20 mouse cellular contexts compared by ENCODE assay signal in genomic region chr6:82875509-82875935, GRCm38 (mm10).
DNase-seq lines count a peak whose midpoint lies in the region; ATAC-seq and TF ChIP-seq lines count a peak whose summit lies in the region.
"Had no signal": no experiment of that assay in that cellular context is flagged by ENCODE, and none has a peak within 500 bp of the region (broad histone marks: within the 10 kb centered on the region; RNA-seq: fewer than 3 reads in every experiment).

No protein-coding gene starts in this region.

- TF ChIP-seq CTCF in gastrocnemius, adult 2 months (IDR thresholded peaks at IDR 0.05): no peak

- H3K27me3 ChIP-seq in limb, embryonic 12.5 days: no peaks in the 10 kb centered on the region
- H3K27me3 ChIP-seq in stomach, embryonic 15.5 days (replicated peaks): no peaks in the 10 kb centered on the region
- H3K27me3 ChIP-seq in hindbrain, embryonic 16.5 days (replicated peaks; ENCODE audit: control insufficient read depth, insufficient read depth, low read length): no peaks in the 10 kb centered on the region
- H3K27me3 ChIP-seq: kidney, embryonic 15.5 days; midbrain, embryonic 15.5 days; Patski had no signal

- no peaks in the 10 kb centered on the region for H3K36me3 ChIP-seq in limb, embryonic 12.5 days
- H3K36me3 ChIP-seq in stomach, embryonic 15.5 days: no peaks in the 10 kb centered on the region
- no peaks in the 10 kb centered on the region for H3K36me3 ChIP-seq in hindbrain, embryonic 16.5 days (ENCODE audit: control insufficient read depth, insufficient read depth, low read length)
- H3K36me3 ChIP-seq: kidney, embryonic 15.5 days; midbrain, embryonic 15.5 days had no signal

- peak overlapping the region; percentile 64 for H3K27ac ChIP-seq in gastrocnemius, adult 2 months
- H3K27ac ChIP-seq in limb, embryonic 12.5 days: peak overlapping the region; percentile 62
- H3K27ac ChIP-seq in stomach, embryonic 15.5 days: peak overlapping the region; percentile 18; the same call in 1 of the 2 replicates
- H3K27ac ChIP-seq in hindbrain, embryonic 16.5 days (ENCODE audit: low read depth, low read length): no peak overlapping the region
- H3K27ac ChIP-seq: kidney, embryonic 15.5 days; layer of hippocampus, adult 2 months; midbrain, embryonic 15.5 days had no signal

- intact Hi-C loops in gastrocnemius, adult 2 months (cut with DNase I): no loop called here

- no peaks in the 10 kb centered on the region for H3K4me1 ChIP-seq in limb, embryonic 12.5 days (replicated peaks)
- peaks cover 3% of the 10 kb centered on the region; the same call in 1 of the 2 replicates for H3K4me1 ChIP-seq in stomach, embryonic 15.5 days
- no peaks in the 10 kb centered on the region for H3K4me1 ChIP-seq in hindbrain, embryonic 16.5 days (ENCODE audit: control insufficient read depth, insufficient read depth, low read depth, low read length)
- H3K4me1 ChIP-seq: midbrain, embryonic 15.5 days had no signal

- WGBS in limb, embryonic 12.5 days: 58% methylated on average over 6 of the region's 6 CpGs
- WGBS in stomach, embryonic 15.5 days: 44% methylated on average over 6 of the region's 6 CpGs
- 68% methylated on average over 6 of the region's 6 CpGs for WGBS in hindbrain, embryonic 16.5 days

- H3K4me2 ChIP-seq in limb, embryonic 12.5 days: no peak overlapping the region
- H3K4me2 ChIP-seq in stomach, embryonic 15.5 days: no peak overlapping the region
- no peak overlapping the region for H3K4me2 ChIP-seq in hindbrain, embryonic 16.5 days (ENCODE audit: low read length)
- H3K4me2 ChIP-seq: heart, embryonic 11.5 days; kidney, embryonic 15.5 days; liver, embryonic 11.5 days; lung, embryonic 14.5 days; midbrain, embryonic 15.5 days had no signal

- no peaks in the 10 kb centered on the region for H3K9me3 ChIP-seq in limb, embryonic 12.5 days
- no peaks in the 10 kb centered on the region for H3K9me3 ChIP-seq in stomach, embryonic 15.5 days
- H3K9me3 ChIP-seq in hindbrain, embryonic 16.5 days (ENCODE audit: control insufficient read depth, low read length): no peaks in the 10 kb centered on the region
- H3K9me3 ChIP-seq: kidney, embryonic 15.5 days; midbrain, embryonic 15.5 days had no signal

- no peak overlapping the region for H3K4me3 ChIP-seq in gastrocnemius, adult 2 months
- no peak overlapping the region for H3K4me3 ChIP-seq in limb, embryonic 12.5 days (replicated peaks)
- H3K4me3 ChIP-seq in stomach, embryonic 15.5 days (replicated peaks): no peak overlapping the region
- H3K4me3 ChIP-seq in hindbrain, embryonic 16.5 days (ENCODE audit: low read length): no peak overlapping the region
- H3K4me3 ChIP-seq: kidney, embryonic 15.5 days; layer of hippocampus, adult 2 months; midbrain, embryonic 15.5 days had no signal

- ATAC-seq in limb, embryonic 12.5 days (ENCODE audit: insufficient number of reproducible peaks, insufficient read depth, low FRiP score, low TSS enrichment, low read depth): peak; percentile 56; the same call in 1 of the 2 replicates
- ATAC-seq in stomach, embryonic 15.5 days (ENCODE audit: insufficient read depth, low FRiP score, low read depth): peak; percentile 52
- no peak for ATAC-seq in hindbrain, embryonic 16.5 days
- ATAC-seq: forebrain, postnatal 0 days; midbrain, embryonic 15.5 days; Patski had no signal

- DNase-seq in gastrocnemius, adult 2 months: no peak
- DNase-seq in gastrocnemius, postnatal 25 days: no peak
- peak; percentile 66 for DNase-seq in thymus, postnatal 4 days
- DNase-seq in cerebellum, postnatal 36 days: no peak
- DNase-seq in adipocyte (ENCODE audit: low spot score): no peak
- DNase-seq: adrenal gland, adult 2 months; cerebellum, adult 9-11 months; forebrain, postnatal 0 days; gastrocnemius, postnatal 10 days; heart, postnatal 4 days; lung, embryonic 14.5 days had no signal

- no peak overlapping the region for H3K9ac ChIP-seq in limb, embryonic 12.5 days (replicated peaks)
- H3K9ac ChIP-seq in stomach, embryonic 15.5 days: no peak overlapping the region
- no peak overlapping the region for H3K9ac ChIP-seq in hindbrain, embryonic 16.5 days (ENCODE audit: low read depth, low read length)
- H3K9ac ChIP-seq: forebrain, postnatal 0 days; kidney, embryonic 15.5 days; lung, embryonic 14.5 days; midbrain, embryonic 15.5 days had no signal
